In the genomic region with DNA sequence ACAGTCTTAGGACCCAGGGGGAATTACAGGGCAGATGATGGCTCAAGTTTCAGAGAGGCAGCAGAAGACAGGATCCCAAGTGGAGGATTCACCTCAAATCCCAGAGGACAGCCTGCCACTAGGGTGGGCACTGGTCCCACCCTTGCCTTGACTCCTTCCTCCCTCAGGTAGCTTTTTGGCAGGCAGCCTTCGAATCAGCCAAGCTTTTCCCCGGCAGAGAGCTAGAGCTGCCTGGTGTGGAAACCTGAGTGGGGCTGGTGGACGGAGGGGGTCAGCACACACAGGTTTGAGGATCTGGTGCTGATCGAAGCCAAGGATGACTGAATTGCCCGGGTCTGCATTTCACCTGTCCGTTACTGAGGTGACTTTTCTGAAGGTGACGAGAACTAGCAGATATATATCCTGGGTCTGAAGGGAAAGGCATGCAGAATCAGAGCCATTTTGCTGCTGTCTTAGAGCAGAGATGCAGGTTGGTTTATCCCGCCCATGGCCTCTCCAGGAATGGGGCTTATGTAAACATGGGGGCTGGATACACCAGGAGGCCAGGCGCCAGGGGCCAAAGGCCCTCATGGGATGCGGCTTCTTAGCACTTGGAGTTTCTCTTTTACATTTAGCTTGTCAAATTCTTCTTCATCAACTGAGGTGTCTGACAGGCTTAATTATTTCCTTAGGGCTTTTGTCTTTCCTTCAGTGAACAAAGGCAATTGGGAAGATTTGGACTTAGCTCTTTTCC, we compare ENCODE assay signal across 23 mouse cellular contexts. TPM values are rescaled to one million over a fixed set of nuclear protein-coding genes. Genes with fewer than 3 reads are reported as not detected.
DNase-seq lines count a peak whose midpoint lies in the region; ATAC-seq and TF ChIP-seq lines count a peak whose summit lies in the region.
"Had no signal": no experiment of that assay in that cellular context is flagged by ENCODE, and none has a peak within 500 bp of the region (broad histone marks: within the 10 kb centered on the region; RNA-seq: fewer than 3 reads in every experiment).

No protein-coding gene starts in this region.

- no peaks in the 10 kb centered on the region for H3K9me3 ChIP-seq in heart, embryonic 10.5 days
- H3K9me3 ChIP-seq in kidney, embryonic 16.5 days (ENCODE audit: low read length): no peaks in the 10 kb centered on the region
- H3K9me3 ChIP-seq: embryonic facial prominence, embryonic 12.5 days; heart, embryonic 12.5 days; hindbrain, embryonic 15.5 days had no signal

- H3K4me3 ChIP-seq in heart, embryonic 10.5 days: no peak overlapping the region
- no peak overlapping the region for H3K4me3 ChIP-seq in kidney, embryonic 16.5 days (ENCODE audit: low read length)
- H3K4me3 ChIP-seq in kidney, adult 2 months (ENCODE audit: insufficient read depth, low read depth, low read length): no peak overlapping the region
- H3K4me3 ChIP-seq: embryonic facial prominence, embryonic 12.5 days; heart, embryonic 12.5 days; hindbrain, embryonic 15.5 days had no signal

- no peak for DNase-seq in heart, embryonic 10.5 days (ENCODE audit: low spot score)
- DNase-seq in heart, adult 8-10 months (ENCODE audit: low spot score): no peak
- DNase-seq in kidney, adult 2 months: no peak
- DNase-seq in kidney, postnatal 4 days: peak; percentile 7 to 16
- no peak for DNase-seq in kidney, postnatal 25 days
- DNase-seq: adrenal gland, postnatal 14 days; cerebellum, adult 11-12 months; cerebellum, adult 9-10 months; cerebellum, postnatal 25 days; gastrocnemius, postnatal 36 days; heart, adult 11 months; heart, postnatal 36 days had no signal

- ATAC-seq in kidney, embryonic 16.5 days (ENCODE audit: low FRiP score, low TSS enrichment): peak; percentile 80
- ATAC-seq: activated CD4-positive, CD25-positive, alpha-beta regulatory T cell, adult 4 months; forebrain, embryonic 14.5 days; Patski had no signal

- peaks cover 23% of the 10 kb centered on the region for H3K4me1 ChIP-seq in heart, embryonic 10.5 days
- peaks cover 6% of the 10 kb centered on the region for H3K4me1 ChIP-seq in kidney, embryonic 16.5 days (ENCODE audit: insufficient read depth, low read length)
- H3K4me1 ChIP-seq in kidney, adult 2 months (ENCODE audit: control insufficient read depth, insufficient read depth, low read length): no peaks in the 10 kb centered on the region
- H3K4me1 ChIP-seq: embryonic facial prominence, embryonic 12.5 days; hindbrain, embryonic 15.5 days had no signal

- no peak for TF ChIP-seq POLR2A in kidney, adult 2 months (IDR thresholded peaks at IDR 0.05; ENCODE audit: low read depth, low read length)

- H3K36me3 ChIP-seq in heart, embryonic 10.5 days: no peaks in the 10 kb centered on the region
- no peaks in the 10 kb centered on the region for H3K36me3 ChIP-seq in kidney, embryonic 16.5 days (ENCODE audit: insufficient read depth, low read length)
- no peaks in the 10 kb centered on the region for H3K36me3 ChIP-seq in kidney, adult 2 months (ENCODE audit: control insufficient read depth, insufficient read depth, low read length)
- H3K36me3 ChIP-seq: embryonic facial prominence, embryonic 12.5 days; heart, embryonic 12.5 days; hindbrain, embryonic 15.5 days had no signal

- WGBS in heart, embryonic 10.5 days: 59% methylated on average over 10 of the region's 10 CpGs
- WGBS in kidney, embryonic 16.5 days: 38% methylated on average over 10 of the region's 10 CpGs
- WGBS in kidney, adult 2 months: 62% methylated on average over 10 of the region's 10 CpGs

- no peak for TF ChIP-seq CTCF in kidney, adult 2 months (conservative IDR thresholded peaks at IDR 0.05; ENCODE audit: insufficient read depth, insufficient read length, low read depth, low read length)

- H3K27me3 ChIP-seq in heart, embryonic 10.5 days (ENCODE audit: insufficient read depth, poor library complexity, severe bottlenecking): no peaks in the 10 kb centered on the region
- H3K27me3 ChIP-seq in kidney, embryonic 16.5 days (ENCODE audit: insufficient read depth, low read length): no peaks in the 10 kb centered on the region; the same call in 1 of the 2 replicates
- no peaks in the 10 kb centered on the region for H3K27me3 ChIP-seq in kidney, adult 2 months (replicated peaks; ENCODE audit: control insufficient read depth, insufficient read depth, low read length)
- H3K27me3 ChIP-seq: embryonic facial prominence, embryonic 12.5 days; heart, embryonic 12.5 days; hindbrain, embryonic 15.5 days; Patski had no signal

- H3K4me2 ChIP-seq in kidney, embryonic 16.5 days (replicated peaks; ENCODE audit: low read depth, low read length): no peak overlapping the region; the same call in 1 of the 2 replicates
- H3K4me2 ChIP-seq: embryonic facial prominence, embryonic 12.5 days; heart, embryonic 12.5 days; hindbrain, embryonic 15.5 days had no signal

- H3K27ac ChIP-seq in heart, embryonic 10.5 days: peak overlapping the region; percentile 64; the same call in 1 of the 2 replicates
- H3K27ac ChIP-seq in kidney, embryonic 16.5 days (ENCODE audit: low read length): no peak overlapping the region
- H3K27ac ChIP-seq in kidney, adult 2 months (ENCODE audit: insufficient read depth, low read depth, low read length): no peak overlapping the region
- H3K27ac ChIP-seq: embryonic facial prominence, embryonic 12.5 days; hindbrain, embryonic 15.5 days had no signal

- no peak overlapping the region for H3K9ac ChIP-seq in kidney, embryonic 16.5 days (replicated peaks; ENCODE audit: low read length)
- H3K9ac ChIP-seq: embryonic facial prominence, embryonic 12.5 days; heart, embryonic 12.5 days; hindbrain, embryonic 15.5 days had no signal

RNA-seq across cellular contexts. Expression of a gene that starts 51.7 kb away (rescaled TPM):
- polyA plus RNA-seq in heart, embryonic 10.5 days (2016; fragmentation: Nextera tagmentation; extraction: Ambion mirVana): 2.0 and 3.6 TPM in 2 replicates
- not detected for total RNA-seq in heart, adult 8-10 months (2022)
- 2.1 and 2.3 TPM in 2 replicates for polyA plus RNA-seq in kidney, embryonic 16.5 days (2015; fragmentation: Nextera tagmentation; extraction: Ambion mirVana)
- polyA plus RNA-seq in kidney, adult 2 months (2012; rRNA removed): 0.17 and 0.26 TPM in 2 replicates
- total RNA-seq: adrenal gland, adult 18-20 months; adrenal gland, postnatal 14 days; CH12.LX; gastrocnemius, adult 8-10 months; gastrocnemius, postnatal 36 days; heart, postnatal 36 days had no signal
- polyA plus RNA-seq: activated CD4-positive, CD25-positive, alpha-beta regulatory T cell, adult 4 months; cortical plate, adult 2 months had no signal

RNA-seq across cellular contexts. Expression of a gene that starts 54.2 kb away (rescaled TPM):
- 8.1 and 9.0 TPM in 2 replicates for polyA plus RNA-seq in heart, embryonic 10.5 days (2016; fragmentation: Nextera tagmentation; extraction: Ambion mirVana)
- 10 to 100 TPM; 10.2 to 12.8 (median 11.7) TPM for total RNA-seq in heart, adult 8-10 months (2022)
- 6.5 and 6.8 TPM in 2 replicates for polyA plus RNA-seq in kidney, embryonic 16.5 days (2015; fragmentation: Nextera tagmentation; extraction: Ambion mirVana)
- 14.5 and 15.5 TPM in 2 replicates for polyA plus RNA-seq in kidney, adult 2 months (2012; rRNA removed)
- polyA plus RNA-seq: activated CD4-positive, CD25-positive, alpha-beta regulatory T cell, adult 4 months had no signal

Comparison
In these comparisons a context has a peak if more than half of its experiments do, and no peak if none do; other contexts are left out.
1. DNase-seq: peak in kidney, postnatal 4 days (2 of 2); none in heart, embryonic 10.5 days (single experiment), heart, adult 8-10 months (single experiment), kidney, adult 2 months (single experiment) and kidney, postnatal 25 days (0 of 2).